Mouse (Mus musculus) right cerebral cortex, postnatal 25 days (tissue): ENCODE data around the gene Zfp523.
"Not testable (repeated sequence)": the region's sequence is repeated elsewhere in the genome, so short reads cannot be mapped to it uniquely, and the experiment has no call there.

ENCODE experiments used
- DNase-seq: peaks from one replicate; pipeline ENCODE4 v3.0.0; 2022

The Zfp523 gene

DNA sequence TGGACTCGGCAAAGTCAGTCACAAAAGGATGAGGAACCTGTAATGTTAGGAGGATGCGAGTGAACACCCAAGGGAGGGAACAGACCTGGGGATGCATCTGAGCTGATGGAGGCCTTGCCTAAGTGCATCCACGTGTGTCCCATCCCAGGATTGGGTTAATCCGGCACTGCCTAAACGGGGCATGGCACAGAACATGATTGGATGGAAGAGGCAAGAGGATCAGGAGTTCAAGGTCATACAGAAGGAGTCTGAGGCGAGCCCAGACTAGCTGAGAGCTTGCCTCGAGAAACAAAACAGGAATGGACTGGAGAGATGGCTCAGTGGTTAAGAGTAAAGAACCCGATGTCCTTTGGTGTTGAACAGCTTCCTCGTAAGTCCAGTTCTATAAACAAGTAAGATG is 35.5 kb downstream of the Zfp523 start:
- DNase-seq = no peak

DNA sequence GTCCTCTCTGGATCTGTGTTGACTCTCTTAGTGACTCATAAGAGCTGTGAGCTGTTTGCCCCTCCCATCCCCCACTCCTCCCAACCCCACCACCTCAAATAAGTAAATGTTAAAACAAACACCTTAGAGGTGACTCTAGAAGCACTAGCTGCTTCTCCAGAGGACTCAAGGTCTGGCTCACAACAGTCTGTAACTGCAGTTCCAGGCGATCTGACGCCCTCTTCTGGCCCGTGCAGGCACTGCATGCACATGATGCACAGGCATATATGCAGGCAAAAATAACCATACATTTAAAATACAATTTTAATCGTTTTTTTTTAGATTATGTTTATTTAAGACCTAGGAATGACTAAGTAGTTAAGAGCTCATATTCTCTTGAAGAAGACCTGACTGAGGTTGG is 36.3 kb downstream of the Zfp523 start:
- no peak for DNase-seq

DNA sequence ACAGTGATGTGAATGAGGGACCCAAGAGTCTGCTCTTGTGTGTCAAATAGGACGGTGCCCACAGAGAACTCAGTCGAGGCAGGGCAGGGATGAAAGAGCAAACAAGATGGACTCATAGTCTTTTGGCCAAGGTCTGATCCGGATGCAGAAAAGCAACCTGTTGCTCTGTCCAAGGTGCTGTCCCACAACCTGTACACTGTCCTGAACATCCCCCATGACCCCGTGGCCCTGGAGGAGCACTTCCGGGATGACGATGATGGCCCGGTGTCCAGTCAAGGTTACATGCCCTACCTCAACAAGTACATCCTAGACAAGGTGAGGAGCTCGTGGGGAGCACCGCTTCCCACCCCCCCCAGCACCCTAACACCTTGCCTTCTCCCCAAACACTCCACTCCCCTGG is 39.9 kb downstream of the Zfp523 start:
- DNase-seq = no peak

DNA sequence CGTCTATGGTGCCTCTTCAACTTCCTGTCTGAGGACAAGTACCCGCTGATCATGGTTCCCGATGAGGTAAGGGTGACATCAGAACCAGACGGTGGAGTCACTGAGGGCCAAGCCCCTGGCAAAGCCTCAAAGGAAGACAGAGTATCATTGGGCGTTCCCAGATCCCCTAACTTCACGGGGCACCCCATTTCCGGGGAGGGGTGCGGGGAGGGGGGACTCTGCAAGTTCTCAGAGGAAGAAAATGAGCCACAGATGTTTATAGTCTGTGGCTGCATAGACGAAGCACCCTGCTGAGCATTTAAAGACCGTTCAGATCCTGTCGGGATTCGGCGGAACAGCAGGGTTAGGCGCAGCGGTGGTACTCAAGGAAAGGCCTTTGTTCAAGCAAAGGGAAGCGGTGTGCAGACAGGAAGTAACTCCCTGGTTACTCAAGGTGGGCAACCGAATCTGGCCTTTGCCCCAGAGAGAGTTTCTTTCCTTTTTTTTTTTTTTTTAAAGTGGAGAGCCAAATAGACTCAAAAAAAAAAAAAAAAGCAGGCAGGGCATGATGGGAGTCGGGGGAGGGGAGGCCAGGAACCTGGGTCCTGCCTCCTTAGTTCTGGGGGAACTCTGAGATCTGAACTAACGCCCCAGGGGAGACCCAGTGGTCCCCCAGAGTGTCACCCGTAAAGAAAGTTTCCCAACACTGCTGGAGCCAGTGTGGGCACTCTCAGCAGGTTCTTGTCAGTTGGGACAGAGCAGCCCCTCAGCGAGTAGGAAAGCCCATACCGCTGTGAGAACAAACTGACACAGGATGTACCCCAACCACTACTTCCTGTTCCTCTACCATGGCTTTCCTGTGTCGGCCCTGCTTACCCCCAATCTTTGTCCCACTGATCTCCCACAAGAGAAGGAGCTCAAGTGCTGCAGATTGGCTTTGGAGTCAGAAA is 41.1 kb downstream of the Zfp523 start:
- DNase-seq = no peak

DNA sequence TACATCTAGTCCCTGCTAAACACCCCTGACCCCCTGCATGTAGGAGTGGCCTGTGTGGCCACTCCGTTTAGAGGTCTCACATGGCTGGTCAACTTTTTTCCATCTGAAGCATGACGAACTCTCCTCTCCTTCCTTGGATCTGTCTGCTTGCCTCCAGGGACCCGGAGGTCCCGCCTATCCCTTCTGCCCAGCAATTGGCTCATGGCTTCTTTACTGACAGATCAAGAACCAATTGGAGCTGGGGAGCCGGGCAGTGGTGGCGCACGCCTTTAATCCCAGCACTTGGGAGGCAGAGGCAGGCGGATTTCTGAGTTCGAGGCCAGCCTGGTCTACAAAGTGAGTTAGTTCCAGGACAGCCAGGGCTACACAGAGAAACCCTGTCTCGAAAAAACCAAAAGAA is 45.5 kb downstream of the Zfp523 start:
- DNase-seq = not testable (repeated sequence)

DNA sequence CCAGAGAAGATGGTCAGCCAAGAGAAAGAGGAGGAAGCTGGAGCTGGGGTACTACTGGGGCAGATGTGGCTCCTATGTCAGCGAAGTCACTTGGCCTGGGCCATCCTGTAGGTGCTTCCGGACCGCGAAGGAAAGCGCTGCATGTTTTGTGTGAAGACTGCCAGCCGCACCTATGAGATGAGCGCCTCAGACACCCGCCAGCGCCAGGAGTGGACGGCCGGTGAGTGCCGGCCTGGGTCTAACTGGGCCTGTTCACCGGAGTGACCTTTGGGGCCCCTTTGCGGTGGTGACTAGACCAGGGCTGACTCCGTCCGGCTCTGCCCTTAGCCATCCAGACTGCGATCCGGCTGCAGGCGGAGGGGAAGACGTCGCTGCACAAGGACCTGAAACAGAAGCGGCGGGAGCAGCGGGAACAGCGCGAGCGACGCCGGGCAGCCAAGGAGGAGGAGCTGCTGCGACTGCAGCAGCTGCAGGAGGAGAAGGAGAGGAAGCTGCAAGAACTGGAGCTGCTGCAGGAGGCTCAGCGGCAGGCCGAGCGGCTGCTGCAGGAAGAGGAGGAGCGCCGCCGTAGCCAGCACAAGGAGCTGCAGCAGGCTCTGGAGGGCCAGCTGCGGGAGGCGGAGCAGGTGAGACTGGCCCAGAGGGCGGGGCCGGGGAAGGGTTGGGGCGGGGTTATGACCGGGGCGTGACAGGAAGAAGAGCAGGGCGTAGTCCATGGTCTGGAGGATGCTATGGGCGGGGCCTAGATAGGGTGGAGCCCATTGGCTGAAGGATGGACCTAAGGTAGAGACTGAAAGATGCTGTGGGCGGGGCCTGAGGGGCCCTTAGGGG is 46.8 kb downstream of the Zfp523 start:
- peak; percentile 85 for DNase-seq

DNA sequence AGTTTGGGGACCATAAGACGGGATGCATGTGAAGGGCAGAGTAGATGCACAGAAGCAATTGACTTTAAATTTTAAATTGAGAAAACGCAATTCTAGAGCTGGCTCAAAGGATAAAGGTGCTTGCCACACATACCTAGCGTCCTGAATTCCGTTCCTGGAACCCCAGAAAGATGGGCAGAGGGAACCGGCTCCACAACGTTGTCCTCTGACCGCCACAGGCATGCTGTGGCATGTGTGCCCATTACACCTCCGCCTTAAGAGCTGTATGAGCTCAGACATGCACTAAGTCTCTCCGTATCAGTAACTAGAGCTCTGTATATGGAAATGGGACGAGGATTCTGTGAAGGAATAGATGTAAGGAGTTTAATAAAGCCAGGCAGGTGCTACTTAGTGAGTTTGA is 47.7 kb downstream of the Zfp523 start:
- DNase-seq = no peak

DNA sequence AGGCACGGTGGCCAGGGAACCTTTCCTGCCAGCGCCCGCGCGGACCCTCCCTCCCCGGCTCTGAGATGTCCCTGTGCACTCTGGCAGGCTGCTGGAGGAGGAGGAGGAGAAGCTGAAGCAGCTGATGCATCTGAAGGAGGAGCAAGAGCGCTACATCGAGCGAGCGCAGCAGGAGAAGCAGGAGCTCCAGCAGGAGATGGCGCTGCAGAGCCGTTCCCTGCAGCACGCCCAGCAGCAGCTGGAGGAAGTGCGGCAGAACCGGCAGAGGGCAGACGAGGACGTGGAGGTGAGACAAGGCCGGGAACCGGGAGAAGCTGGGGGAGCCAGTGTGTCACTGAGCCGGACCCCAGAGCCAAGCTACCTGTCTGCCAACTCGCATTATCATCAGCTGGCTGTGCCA is 49.1 kb downstream of the Zfp523 start:
- DNase-seq = peak; percentile 92

DNA sequence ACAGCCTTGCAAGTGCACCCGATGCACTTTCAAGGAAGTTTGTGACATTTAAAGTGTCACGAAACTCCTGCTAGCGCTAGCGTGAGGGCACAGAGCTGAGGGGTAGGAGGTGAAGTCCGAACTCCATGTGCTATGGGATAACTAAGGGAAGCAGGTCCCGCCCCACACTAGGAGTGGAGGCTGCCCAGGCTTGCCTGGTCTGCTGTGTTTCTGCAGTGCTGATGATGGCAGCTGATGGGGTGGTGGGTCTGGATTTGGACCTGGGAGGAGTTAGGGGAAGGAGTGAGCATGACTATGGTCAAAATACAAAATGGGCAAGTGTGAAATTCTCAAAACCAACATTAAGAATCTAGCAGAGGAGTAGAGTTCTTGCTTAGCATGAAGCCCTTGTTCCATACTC is 53.6 kb downstream of the Zfp523 start:
- DNase-seq = no peak

DNA sequence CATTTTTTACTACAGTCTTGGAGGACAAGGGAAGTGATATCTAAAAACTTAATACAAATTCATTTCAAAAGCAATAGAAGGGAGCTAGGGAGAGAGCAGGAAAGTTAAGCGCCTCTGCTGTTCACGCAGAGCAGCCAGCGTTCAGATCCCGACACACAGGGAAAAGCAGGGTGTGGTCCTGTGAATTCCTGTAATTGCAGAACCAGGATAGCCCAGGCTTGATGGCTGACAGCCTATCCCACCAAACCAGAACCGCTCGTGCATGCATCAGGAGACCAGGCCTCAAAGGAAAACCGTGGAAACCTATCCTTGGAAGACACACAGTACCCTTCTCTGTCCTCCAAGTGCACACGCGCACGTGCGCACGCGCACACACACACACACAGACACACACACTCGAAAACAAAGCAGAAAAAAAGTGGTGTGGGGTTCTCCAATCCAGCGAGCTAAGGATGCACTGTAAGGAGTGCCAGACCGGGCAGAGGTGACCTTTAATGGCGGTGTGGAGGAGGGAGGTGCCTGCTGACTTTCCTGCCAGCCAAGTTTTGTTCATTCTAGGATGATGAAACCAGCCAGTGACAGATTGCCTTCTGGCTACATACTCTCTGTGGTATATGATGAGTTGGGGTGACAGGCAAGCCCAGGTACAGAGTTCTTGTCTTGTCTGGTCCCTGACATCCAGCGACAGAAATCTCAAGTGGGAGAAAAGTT is 54.3 kb downstream of the Zfp523 start:
- DNase-seq = no peak

DNA sequence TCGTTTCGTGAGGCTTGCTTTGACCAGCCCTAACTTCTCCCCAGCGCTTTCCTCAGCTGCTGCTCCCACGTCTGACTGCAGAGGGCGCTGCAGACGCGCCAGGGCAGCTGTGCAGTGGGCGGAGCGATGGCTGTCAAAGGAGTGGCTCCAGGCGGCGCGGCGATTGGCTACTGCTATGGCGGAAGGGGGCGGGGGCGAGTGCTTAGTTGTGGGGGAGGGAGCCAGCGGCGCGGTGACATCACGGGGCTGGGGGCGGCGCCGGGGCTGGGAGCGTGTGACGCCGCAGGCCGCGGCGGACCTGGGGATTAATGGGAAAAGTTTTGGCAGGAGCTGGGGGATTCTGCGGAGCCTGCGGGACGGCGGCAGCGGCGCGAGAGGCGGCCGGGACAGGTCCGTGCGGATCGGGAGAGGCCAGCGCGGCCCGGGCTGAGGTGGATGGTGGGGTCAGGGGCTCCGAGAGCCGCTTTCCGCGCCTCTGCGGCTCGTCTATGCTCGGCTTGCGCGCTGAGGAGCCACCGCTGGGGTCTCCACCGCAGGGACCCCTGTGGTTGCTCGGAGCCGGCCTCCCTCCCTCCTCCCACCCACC is 55.6 kb downstream of the Zfp523 start, which contains the start of gene Ppard:
TSS of gene Ppard (plus strand) at position 226 of the 586 bp plus-strand sequence.
- peak; percentile 97 for DNase-seq

DNA sequence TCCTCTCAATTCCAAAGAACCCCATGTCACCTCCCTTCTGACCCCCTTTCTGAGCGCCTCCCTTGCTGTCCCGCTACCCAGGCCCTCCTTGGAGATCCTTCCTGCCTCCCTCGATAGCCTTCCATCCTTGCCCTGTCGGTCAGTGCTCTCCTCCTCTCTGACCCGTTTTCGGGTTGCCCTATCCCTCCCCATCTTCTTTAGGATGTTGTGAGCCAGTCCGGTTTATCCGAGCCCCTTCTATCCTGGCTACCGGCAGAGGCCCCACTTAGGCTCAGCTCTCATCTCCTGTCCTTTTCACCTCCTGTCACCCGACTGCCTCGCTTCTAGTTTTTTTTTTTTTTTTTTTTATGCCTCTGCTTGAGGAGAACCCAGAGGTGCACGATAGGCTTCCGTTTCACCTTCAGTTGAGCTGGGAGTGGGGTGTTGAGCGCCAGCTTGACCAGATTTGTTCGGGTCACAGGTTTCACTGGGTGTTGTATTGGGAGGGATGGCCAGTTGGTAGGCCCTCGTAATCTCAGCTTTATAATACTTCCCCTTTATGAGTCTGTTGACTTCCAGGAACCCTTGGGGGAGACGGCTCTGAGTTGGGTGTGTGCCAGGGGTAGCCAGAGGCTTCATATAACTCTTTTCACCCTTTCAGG is 56.3 kb downstream of the Zfp523 start:
- no peak for DNase-seq

DNA sequence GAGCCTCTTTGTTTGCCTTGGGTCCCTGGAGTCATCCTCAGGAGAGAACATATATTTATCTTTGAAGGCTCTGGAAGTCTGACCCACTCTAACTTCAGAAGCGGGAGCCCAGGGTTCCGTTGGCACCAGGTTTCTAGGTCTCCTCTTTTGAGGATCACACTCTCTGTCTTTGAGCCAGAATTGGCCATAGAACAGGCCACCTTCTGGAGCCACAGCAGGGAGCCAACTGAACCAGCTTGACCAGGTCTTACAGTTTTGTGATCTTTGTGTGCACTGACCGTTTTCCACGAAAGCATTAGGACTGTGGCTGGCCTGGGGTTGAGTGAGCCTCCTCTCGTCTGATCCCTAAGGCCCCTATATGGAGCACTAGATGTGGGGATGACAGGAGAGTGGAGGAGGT is 57.7 kb downstream of the Zfp523 start:
- DNase-seq = no peak

DNA sequence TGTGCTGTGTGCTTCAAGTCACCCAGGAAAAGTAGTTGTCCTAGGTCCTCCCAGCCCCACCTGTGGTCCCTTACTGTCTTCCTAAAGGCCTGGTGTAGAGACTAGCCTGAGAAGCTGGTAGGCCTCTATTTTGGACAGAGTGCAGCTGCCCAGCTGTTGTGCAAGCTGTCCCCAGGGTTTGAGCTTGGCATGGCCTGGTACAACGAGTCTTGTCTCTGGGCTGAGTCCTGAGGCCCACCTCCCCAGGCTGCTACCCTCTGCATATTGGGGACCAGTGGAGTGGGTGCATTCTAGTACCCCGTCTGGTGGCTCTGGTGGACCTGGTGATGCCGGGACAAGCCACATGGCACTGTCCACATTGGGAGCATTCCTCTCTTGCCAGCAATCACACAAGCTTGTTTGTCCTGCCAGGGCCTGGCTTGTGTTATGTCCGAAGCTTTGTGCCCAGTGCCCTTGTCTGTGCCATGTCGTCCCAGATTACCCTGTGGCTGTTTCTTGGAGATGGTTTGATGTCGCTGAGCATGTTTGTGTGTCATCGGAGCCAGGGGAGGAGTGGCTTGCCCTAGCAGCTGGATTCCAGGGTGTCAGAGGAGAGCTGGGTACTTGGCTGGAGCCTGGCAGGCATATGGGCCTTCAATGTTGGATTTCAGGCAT is 59.2 kb downstream of the Zfp523 start:
- DNase-seq = no peak

DNA sequence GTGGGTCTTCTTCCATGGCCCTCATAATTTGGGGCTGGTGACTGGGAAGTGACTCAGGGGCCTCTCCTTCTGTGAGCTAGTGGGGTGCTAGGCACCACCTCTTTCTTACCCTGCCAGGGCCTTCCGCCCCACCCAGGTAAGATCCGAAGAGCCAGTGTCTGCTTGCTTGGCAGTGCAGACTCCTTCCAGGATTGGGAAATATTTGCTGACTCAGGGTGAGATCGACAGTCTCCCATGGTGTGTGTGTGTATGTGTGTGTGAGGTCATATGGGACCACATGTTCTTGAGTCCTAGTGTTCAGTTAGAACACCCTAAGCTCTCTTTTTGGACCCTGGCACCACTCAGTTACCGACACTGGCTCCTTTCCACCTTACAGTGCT is 59.7 kb downstream of the Zfp523 start:
- DNase-seq = no peak

DNA sequence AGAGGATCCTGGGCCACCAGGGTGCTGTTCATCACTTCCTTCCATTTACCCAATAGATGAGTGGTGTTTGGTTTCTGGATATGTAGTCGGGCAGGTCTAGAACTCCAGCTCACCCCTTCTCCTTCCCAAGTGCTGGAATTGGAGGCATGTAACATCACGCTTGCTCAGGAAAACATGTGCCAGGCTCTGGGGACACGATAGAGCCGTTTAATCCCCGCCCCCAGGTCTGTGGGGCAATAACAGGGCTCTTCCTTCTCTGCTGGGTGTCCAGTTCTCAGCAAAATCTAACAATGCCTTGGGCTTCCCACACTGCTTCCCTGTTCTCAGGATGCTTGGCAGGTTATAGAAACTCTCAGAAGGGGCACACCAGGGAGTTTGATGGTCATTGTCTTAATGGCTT is 60.4 kb downstream of the Zfp523 start:
- no peak for DNase-seq

DNA sequence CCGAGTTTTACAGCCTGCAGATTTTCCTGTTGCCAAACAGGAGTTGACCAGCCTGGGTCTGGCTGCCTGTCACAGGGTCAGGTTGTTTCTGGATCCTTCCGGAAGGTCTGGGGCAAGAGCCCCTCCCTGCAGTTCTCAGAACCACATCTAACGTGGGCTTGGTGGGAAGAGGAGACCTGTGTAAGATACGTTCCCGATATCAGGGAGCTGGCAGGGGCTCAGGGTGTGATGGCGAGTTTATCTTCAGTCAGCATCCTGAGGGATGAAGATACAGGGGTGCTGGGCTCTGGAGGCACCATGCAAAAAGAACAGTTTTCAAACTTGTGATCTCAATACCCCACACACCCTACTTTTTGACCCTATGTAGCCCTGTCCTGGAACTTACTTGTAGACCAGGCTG is 60.9 kb downstream of the Zfp523 start:
- DNase-seq = no peak

DNA sequence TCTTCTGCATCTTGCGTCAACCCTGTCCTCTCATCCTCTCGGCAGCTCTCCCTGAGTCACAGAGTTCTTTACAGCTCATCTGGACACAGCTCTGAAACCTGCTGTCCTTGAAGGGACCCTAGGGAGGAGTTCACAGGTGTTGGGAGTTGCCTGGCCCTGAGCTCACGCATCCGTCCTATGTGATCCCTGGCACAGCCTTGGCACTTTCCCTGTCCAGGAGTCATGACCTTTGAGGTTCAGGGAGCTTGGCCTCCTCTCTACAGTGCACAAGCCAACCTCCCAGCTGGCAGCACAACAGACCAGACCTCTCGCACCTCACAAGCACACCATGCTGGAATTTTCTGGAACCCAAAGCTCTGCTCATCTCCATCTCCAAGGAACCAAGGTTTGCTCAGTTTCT is 63.9 kb downstream of the Zfp523 start:
- no peak for DNase-seq

DNA sequence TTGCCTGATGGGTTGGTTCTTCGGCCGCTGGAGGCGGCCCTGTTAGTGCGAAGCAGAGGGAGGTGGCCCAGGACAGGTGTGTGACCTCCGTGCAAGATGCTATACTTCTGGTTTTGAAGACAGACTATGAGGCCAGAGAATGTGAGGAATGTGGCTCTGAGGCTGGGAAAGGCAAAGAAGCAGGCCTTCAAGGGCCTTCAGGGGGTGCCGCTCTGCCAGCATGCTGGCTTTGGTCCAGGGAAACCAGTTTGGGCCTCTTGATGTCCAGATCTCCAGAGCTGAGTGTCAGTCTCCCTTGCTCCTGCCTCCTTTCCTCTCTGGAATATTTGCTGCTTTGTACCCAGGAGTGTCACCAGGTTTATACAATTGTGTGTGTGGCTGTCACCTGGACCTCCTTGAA is 65.4 kb downstream of the Zfp523 start:
- no peak for DNase-seq

DNA sequence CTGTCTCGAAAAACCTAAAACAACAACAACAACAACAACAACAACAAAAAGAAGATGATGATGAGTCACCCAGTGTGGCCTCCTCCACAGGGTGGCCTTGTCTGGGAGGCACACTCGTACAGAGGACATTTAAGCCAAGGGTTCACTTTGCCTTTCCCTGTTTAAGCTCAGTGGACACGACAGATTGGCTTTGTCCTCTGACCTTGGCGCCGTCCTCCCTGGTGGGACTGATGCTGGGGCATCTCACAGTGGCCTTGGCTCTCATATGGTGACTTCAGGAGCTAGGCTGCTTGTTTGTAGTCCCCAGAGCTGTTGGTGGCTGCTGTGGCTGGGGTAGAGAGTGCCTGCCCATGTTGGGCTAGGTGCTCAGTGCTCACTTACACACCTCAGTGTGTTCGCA is 67.3 kb downstream of the Zfp523 start:
- DNase-seq = no peak

DNA sequence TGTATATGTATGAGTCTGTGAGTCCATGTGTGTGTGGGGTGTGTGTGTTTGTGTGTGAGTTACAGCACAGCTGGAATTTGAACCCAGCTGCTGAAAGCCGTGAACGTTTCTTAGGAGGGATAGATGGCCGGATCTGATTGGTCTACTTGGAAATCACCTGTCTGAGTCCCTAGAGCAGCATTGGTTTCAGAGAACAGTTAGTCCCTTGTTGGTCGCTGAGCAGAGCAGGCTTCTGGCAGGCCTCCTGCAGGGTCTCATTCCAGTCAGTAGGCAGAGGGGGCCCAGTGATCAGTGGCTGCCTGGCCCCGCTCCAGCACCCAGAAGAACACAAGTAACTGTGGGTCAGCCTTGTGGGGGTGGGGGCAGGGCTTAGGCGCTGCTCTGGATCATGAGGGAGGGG is 67.8 kb downstream of the Zfp523 start:
- no peak for DNase-seq

DNA sequence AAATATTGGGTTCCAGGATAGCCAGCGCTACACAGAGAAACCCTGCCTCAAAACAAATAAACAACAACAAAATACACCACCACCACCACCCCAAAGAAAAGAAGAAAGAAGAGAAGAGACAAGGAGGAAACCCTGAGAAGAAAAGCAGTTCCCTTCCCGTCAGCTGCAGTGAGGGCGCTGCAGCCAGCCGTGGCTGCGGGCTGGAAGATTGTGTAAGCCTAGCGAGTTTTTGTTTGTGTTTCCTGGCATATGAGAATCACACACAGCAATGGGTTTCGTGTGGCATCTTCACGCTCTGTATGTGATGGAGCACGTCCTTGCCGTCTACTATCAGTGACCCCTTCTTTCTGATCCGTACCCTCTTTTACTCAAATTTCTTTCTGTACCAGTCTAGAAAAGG is 69.7 kb downstream of the Zfp523 start:
- no peak for DNase-seq
